Mouse (Mus musculus) fat pad, adult 2 months (tissue): ENCODE data around the gene Cyp27b1.
A peak's percentile ranks its signal among the peaks of the same experiment; 100 is the strongest.
"Not testable (repeated sequence)": the region's sequence is repeated elsewhere in the genome, so short reads cannot be mapped to it uniquely, and the experiment has no call there.

Source experiments
- DNase-seq: peaks from one replicate; pipeline ENCODE4 v3.0.0-alpha.2; 2011; ENCODE audit warnings: low read depth, low spot score; ENCODE audit errors: extremely low read depth

The Cyp27b1 gene

DNA sequence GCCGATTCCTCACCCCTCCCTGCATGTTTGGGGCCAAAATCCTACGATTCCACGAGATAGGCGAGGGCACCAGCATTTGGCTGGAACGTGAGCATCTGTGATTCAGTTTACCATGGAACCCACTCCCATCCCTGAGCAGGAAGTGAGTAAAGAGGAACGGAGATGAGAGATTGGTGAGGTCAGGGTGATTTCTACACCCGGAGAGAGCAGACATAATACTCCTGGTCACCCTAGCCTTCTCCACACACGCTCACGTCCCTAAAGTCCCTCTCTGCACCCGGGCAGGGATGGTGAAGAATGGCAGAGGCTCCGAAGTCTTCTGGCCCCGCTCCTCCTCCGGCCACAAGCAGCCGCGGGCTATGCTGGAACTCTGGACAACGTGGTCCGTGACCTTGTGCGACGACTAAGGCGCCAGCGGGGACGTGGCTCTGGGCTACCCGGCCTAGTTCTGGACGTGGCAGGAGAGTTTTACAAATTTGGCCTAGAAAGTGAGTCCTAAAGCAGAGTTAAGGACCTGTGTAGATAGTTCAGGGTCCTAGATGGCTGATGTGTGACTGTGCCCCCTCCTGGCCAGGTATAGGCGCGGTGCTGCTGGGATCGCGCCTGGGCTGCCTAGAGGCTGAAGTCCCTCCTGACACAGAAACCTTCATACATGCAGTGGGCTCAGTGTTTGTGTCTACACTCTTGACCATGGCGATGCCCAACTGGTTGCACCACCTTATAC, 1.5 kb downstream of the Cyp27b1 start:
- DNase-seq, result no peak

DNA sequence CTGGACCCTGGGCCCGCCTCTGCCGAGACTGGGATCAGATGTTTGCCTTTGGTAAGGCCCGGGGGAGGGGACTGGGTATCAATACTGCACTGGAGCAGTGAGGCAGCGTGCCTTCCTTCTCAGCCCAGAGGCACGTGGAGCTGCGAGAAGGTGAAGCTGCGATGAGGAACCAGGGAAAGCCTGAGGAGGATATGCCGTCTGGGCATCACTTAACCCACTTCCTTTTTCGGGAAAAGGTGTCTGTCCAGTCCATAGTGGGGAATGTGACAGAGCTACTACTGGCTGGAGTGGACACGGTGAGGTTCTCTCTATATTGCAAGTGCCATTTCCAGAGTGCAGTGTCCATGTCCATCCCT, 2.0 kb downstream of the Cyp27b1 start:
- no peak for DNase-seq

DNA sequence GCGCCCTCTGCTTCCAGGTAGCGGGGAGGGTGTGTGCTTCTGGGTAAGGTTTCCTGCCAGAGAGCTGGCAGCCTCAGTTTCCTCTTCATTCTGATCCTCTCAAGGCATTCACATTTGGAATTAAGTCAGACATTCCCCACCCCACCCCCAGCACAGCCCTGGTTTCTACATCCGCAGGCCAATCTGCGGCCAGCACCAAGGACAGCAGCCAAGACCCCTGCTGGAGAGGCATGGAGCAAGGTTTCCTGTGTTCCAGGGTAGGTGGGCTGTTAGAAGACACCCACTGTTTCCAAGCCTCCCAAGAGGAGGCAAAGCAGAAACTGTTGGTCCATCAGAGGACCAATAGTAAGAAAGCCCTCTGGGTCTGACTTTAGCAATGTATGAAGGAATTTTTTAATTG, 6.6 kb downstream of the Cyp27b1 start:
- DNase-seq, result no peak

DNA sequence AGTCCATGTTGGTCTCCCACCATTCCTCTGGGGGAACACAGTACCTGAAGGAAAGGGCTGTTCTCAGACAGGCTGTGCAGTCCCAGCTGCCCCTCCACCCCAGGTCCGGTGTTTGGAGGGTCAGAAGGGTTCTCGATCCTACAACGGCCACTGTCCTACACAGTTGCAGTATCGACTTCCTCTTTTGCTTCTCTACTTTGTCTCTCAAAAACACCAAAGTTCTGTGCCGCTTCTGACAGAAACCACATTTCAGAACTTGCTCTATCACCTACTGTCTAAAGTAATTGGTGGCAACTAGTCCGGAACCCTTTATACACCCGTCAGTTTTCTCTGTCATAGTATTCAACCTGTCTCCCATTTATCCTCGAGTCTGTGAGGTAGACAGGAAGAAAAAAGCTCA, 7.4 kb downstream of the Cyp27b1 start:
- no peak for DNase-seq

DNA sequence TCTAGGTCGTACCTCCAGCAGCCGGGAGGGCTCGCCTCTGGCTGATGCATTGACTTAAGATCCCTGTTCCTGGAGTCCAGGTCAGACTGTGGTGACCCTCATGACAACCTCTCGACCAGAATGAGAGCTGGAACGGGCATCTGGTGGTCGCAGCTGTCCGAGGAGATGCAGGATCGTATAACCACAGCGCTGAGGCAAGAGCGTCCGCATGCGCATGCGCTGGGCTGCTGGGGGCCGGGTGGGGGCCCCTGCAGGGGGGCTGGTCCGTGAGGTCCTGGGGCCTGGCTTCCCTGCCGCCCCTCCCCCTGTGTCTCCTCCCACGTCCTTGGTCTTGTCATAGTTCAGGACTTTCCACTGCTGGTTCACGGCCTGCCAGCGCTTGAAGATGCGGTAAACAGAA, 8.4 kb downstream of the Cyp27b1 start:
- DNase-seq, result no peak

DNA sequence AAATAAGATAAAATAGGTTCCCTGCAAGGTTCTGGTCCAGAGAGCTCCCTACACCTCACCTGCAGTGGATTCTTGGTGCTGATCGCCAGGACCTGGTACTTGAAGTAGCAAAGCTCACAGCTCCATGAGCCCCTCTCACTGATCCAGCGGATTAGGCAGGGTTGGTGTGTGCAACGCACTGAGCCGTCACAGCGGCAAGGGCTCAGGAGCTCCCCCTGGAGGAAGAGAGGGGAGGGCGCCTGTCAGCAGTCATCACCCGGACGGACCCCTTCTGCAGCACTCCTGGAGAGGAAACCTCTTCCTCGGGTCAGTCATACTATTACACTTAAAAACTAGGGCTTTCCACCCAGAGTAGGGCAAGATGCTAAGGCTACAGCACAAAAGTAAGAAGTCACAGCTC, 10.1 kb downstream of the Cyp27b1 start:
- no peak for DNase-seq

DNA sequence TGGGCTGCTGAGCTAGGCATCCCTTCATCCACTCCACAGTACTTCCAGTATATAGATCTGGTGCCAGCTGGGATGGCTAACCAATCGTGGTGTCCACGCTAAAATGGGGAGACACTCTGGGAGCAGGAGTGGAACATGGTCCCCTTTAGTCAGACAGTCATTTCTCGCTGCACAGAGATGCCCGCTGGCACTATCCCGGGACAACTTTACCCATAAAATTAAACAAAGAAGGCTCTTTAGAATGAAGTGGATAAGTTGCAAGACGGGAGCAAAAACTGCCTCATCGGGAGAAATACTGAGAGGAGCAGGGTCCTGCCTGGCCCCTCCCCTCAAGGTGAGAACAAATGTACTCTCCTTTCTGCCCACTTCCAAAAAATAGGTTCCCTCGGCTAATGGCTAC, 10.7 kb downstream of the Cyp27b1 start:
- DNase-seq, result no peak

DNA sequence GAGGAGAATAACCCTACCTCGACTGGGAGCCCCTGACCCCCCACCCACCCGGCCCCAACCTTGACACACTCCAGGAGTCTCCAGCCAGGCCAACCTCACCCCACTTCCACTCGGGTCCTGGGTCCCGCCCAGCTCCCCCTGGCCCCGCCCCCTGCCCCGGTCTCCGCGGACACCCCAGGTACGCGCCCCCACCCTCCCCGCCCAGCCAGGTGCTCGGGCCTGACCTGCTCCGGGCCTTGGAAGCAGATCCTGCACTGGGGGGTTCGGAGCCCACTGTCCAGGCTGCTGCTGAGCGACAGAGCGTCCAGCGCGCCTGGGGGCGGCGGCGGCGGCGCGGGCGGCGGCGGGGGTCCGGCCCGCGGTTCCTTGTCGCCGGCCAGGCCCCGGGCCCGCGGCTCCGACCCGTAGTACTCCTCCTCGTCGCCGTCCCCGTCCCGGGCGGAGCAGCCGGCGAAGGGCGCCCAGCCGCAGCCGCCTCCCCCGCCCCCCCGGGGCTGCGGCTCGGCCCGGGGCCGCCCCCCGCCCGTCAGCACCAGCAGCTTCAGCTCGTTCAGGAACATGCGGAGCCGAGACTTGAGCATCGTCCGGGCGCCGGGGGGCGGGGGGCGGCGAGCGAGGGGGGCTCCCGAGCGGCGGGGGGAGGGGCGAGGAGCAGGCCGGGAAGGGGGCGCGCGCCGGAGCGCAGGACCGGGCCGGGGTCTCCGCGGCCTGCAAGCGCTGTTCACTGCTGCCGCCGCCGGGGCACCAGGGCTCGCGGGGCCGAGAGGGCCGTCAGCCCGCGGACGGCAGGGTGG, 11.3 kb downstream of the Cyp27b1 start:
- DNase-seq, result no peak

DNA sequence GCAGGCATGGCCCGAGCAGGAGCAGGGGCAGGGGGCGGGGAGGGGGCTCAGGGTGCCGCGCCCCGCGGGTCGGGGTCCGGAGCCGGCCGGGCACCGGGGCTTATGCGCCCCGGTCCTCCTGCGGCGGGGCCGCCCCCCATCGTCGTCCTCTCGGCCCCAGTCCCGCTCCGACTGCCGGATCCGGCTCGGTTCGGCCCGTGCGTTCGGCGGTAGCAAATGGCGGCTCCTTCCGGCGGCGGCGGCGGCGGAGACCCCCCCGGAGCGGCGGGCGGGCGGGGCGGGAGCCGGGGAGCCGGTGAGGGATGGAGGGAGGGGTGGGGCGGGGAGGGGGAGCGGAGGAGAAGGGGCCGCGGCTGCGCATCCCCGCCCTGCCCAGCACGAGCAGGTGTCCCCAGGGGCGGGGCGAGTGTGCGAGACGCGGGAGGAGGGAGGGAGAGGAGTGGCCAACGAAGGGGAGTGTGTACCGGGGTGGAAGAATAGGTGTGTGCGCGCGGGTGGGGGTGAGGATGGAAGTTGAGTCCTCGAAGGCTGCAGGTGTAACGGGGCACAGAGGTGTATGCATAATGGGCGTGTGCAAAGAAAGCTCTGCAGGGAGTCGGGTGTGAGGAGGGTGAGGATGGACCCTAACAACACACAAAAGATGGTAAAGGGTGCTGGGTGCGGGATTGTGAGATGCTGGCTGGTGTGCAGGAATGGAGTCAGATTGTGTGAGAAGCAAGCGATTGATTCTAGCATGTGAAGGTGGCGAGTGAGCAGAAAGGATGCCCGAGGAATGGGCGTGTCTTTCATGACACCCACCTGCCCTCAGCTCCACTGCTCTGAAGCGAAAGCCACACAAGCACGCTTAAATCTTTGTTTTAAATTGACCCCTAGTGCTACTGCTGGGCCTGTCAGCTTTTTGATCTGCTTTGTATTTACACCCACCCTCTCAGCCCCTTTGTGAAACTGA, 12.2 kb downstream of the Cyp27b1 start, which contains the start of gene March9:
March9 (minus strand) TSS at position 217 of the 949 bp plus-strand sequence.
- DNase-seq, result no peak

DNA sequence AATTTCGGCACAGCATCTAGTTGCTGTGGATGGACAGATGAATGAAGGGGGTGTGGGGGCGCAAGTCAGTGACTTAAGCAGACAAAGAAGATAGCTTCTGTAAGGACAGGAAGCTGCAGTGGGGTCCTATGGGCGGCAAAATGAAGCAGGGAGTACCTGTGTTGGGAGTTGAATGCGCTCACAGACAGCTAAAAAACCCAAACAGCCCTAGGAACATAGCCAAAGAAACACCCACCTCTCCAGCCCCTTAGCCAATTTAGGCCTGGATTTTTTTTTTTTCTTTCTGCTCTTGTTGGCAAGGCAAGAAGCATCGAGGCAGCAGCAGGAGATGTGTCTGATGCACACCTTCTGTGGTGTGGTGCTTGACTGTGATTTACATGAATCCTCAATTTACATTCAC, 13.0 kb downstream of the Cyp27b1 start:
- DNase-seq, result no peak

DNA sequence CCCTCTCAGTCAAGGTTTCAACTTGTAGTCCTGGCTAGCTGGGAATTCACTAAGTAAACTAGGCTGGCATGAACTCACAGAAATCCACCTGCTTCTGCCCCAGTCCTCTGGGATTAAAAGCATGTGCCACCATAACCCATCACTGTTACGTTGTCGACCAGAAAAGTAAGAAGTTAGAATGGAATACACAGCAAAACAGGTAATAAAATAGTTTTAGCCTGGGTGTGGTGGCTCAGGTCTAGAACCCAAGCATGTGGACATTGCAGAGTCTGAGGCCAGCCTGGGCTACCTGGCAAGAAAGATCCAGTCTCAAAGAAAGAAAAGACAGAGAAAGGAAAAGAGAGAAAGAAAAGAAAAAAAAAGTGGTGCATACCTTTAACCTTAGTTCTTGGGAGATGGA, 13.5 kb downstream of the Cyp27b1 start:
- DNase-seq, result no peak

DNA sequence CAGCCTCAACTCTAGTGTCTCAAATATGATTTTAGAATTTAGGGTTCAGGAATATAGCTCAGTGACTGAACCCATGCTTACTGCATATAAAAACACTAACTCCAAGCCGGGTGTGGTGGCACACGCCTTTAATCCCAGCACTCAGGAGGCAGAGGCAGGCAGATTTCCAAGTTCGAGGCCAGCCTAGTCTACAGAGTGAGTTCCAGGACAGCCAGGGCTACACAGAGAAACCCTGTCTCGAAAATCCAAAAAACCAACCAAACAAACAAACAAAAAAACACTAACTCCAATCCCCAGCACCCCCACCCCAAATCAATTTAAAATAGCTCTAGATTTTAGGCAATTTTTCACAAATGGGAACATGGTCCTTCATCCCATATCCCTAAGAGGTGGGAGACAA, 14.1 kb downstream of the Cyp27b1 start:
- DNase-seq, result not testable (repeated sequence)

DNA sequence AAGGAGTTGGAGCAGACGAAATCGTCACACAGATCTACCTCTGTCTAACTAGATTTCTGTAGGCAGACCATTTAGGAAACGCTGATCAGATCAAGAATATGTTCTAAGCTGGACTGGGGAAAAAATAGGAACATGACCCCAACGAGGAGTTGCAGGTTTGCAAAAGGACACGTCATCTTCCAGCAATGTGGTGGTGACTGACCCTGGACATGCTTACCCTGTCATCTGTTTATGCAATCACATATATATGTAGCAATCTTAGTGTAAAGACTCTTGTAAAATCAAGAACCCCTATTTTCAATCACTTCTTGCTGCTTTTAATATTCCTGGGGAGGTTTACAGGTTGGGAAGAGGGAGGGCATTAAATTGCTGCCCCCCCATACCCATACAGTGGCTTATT, 14.5 kb downstream of the Cyp27b1 start:
- no peak for DNase-seq

DNA sequence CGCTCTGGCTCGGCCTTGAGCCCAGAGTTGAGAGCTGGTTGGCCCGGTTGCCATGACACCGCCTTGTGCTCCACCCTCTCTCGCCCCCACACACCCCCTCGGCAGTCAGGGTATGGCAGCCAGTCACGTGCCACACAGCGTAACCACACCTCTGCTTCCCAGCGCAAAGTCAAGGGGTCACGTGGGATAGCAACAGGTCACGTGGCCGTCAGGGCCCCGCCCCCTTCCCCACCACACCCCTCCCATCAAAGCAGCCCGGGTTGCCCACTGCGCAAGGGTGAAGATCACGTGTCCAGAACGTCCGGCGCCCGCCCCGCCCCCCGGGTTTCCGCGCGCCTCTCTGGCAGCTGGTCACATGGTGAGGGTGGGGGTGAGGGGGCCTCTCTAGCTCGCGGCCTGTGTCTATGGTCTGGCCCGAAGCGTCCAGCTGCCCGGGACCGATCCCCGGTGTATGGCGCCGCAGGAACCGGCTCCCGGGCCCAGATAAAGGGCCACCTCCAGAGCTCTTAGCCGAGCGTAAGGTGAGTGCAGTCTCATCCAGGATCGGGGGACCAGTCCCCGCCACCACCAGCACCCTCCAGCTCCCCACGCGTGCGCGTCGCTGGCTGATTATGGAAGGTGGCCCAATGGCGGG, 15.3 kb downstream of the Cyp27b1 start, which contains the start of gene Cdk4:
Cdk4 (plus strand) TSS at position 296 of the 634 bp plus-strand sequence.
- DNase-seq, result peak; percentile 80

DNA sequence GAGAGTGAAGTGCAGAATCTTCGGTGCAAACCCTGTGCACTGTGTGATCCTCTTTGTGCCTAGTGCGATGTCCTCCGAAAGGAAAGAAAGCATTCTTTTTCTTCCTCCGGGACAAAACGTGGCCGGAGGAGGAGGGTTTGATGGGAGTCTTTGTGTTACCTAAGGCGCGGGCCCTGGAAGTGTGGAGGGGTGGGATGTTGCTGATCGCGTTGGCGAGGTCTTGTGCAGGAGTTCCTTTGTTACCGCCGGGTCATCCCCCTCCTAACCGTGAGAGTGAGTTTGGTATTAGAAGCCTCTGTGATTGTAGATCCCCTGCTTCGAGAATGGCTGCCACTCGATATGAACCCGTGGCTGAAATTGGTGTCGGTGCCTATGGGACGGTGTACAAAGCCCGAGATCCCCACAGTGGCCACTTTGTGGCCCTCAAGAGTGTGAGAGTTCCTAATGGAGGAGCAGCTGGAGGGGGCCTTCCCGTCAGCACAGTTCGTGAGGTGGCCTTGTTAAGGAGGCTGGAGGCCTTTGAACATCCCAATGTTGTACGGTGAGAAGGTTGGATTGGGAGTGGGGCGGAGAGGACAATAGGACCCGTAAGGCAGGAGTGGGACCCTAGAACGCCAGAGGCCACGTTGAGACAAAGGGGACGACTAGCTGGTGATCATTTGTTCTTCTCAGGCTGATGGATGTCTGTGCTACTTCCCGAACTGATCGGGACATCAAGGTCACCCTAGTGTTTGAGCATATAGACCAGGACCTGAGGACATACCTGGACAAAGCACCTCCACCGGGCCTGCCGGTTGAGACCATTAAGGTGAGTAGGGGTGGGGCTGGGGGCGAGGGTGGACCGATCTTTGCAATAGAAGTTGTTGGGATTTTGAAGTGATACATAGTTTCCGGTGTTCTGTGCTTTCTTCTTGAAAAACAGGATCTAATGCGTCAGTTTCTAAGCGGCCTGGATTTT, 16.1 kb downstream of the Cyp27b1 start:
- DNase-seq, result no peak

DNA sequence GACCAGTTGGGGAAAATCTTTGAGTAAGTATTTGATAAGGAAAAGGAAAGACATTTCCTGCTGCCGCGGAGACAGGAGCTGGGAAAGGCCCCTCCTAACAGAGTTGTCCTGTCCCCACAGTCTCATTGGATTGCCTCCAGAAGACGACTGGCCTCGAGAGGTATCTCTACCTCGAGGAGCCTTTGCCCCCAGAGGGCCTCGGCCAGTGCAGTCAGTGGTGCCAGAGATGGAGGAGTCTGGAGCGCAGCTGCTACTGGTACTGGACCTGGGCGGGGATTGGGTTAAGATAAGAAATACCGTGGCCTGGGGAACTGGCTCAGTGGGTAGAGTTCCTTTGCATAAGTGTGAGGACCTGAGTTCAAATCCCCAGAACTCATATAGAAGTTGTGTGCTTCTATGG, 17.9 kb downstream of the Cyp27b1 start:
- no peak for DNase-seq

DNA sequence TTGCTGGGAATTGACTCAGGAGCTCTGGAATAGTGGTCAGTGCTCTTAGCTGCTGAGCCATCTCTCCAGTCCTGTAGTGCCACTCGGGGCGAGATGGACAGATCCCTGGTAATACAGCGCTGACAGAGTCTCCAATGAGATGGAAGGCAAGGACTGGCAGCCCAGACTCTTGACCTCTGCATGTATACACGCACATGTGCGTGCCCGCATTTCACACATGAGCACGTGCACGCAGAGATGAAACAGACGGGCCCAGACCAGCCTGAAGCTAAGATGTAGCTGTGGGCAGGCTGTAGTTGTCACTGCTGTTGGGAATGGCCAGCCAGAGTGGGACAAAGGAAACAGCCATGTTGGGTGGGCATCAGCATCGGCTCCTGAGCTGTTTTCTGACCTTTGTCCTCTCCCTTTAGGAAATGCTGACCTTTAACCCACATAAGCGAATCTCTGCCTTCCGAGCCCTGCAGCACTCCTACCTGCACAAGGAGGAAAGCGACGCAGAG, 18.5 kb downstream of the Cyp27b1 start:
- DNase-seq, result no peak

DNA sequence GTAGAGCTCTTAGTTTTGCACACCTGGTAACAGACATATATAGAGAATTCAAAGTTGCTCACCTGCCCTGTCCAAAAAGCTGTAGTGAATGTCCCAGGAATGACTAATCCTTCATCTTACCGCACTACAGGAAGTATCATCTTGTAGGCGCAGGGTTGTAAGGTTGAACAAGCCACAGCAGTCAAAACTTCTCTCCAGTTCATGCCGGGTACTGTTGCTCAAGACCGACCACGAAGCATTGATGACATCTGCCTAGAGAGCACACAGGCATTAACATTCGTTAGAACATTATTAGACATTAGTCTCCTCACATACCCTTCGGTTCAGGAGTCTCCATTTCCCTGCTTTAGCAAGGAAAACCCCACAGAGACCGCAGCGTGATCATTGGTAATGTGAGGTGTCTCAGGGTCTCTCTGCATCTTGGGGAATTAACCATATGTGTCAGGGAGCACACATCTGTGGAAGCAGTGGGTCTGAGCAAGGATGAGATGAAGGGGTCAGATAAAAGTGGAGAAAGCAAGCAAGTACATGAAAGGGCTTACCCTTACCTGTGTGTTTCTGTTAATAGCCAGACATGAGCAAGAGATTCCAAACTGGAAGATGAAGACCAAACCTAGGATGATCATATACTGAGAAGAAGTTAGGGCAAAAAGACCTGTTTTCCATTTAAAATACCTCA, 20.4 kb downstream of the Cyp27b1 start:
- DNase-seq, result no peak
